Mouse (Mus musculus) heart, adult 8-10 months (tissue): ENCODE results near the gene Llgl2. TPM values are rescaled to one million over a fixed set of nuclear protein-coding genes. Genes with fewer than 3 reads are reported as not detected.

Experiments
- DNase-seq: peaks from one replicate; pipeline ENCODE4 v3.0.0; 2022; ENCODE audit warnings: low spot score
- total RNA-seq, 4 experiments: library from RNA; stranded (reverse); gene quantifications; 2 replicates each; pipeline ENCODE4 v1.2.4; 2022

The Llgl2 gene
- total RNA-seq, 4 experiments from 2014 or later = 15.7 to 31.8 (median 20.3) TPM

- DNase-seq = no peak
Observed at GRCm38 (mm10) chr11:115876438-115876837, 52.6 kb downstream of the Llgl2 start.

GRCm38 (mm10) chr11:115877174-115877755 lies 53.4 kb downstream of the Llgl2 start:
- no peak for DNase-seq

- no peak for DNase-seq
Observed at GRCm38 (mm10) chr11:115878071-115878470, 54.2 kb downstream of the Llgl2 start.

GRCm38 (mm10) chr11:115881002-115881401 lies 57.2 kb downstream of the Llgl2 start:
- no peak for DNase-seq

- no peak for DNase-seq
Observed at GRCm38 (mm10) chr11:115883251-115883650, 59.4 kb downstream of the Llgl2 start.

GRCm38 (mm10) chr11:115884361-115884760 lies 60.5 kb downstream of the Llgl2 start:
- DNase-seq = no peak

GRCm38 (mm10) chr11:115885281-115885680 lies 61.4 kb downstream of the Llgl2 start:
- DNase-seq = no peak

- DNase-seq = no peak
Observed at GRCm38 (mm10) chr11:115886446-115886845, 62.6 kb downstream of the Llgl2 start.

GRCm38 (mm10) chr11:115888020-115888419 lies 64.2 kb downstream of the Llgl2 start:
- no peak for DNase-seq

- no peak for DNase-seq
Observed at GRCm38 (mm10) chr11:115889159-115889558, 65.3 kb downstream of the Llgl2 start.

- DNase-seq = no peak
Observed at GRCm38 (mm10) chr11:115892213-115892612, 68.4 kb downstream of the Llgl2 start.

- no peak for DNase-seq
Observed at GRCm38 (mm10) chr11:115893071-115893470, 69.2 kb downstream of the Llgl2 start.

GRCm38 (mm10) chr11:115894755-115895520 lies 71.1 kb downstream of the Llgl2 start:
- no peak for DNase-seq

- DNase-seq = no peak
Observed at GRCm38 (mm10) chr11:115898446-115898845, 74.6 kb downstream of the Llgl2 start.

GRCm38 (mm10) chr11:115898886-115899285 lies 75.0 kb downstream of the Llgl2 start:
- no peak for DNase-seq

GRCm38 (mm10) chr11:115899486-115900266 lies 75.8 kb downstream of the Llgl2 start, which contains the start of gene Smim5:
Smim5 (plus strand) TSS chr11:115899966.
- DNase-seq = peak; percentile 69

- DNase-seq = no peak
Observed at GRCm38 (mm10) chr11:115900561-115901337, 76.9 kb downstream of the Llgl2 start.

- DNase-seq = no peak
Observed at GRCm38 (mm10) chr11:115901338-115902161, 77.7 kb downstream of the Llgl2 start.

GRCm38 (mm10) chr11:115902177-115902576 lies 78.3 kb downstream of the Llgl2 start:
- peak; percentile 56 for DNase-seq

- DNase-seq = peak; percentile 40
Observed at GRCm38 (mm10) chr11:115902831-115903230, 79.0 kb downstream of the Llgl2 start.
